Mouse (Mus musculus): ENCODE data around the gene Zfp598. TPM values are rescaled to one million over a fixed set of nuclear protein-coding genes. Genes with fewer than 3 reads are reported as not detected.
"Not testable (repeated sequence)": the region's sequence is repeated elsewhere in the genome, so short reads cannot be mapped to it uniquely, and the experiment has no call there.

Gene Zfp598
- polyA plus RNA-seq, 1 experiment from 2014 or later, result 21.2 TPM

- Histone ChIP-seq H3K36me3 (no peaks in the 10 kb centered on the region), H3K9ac (no peak overlapping the region), H3K27ac (ENCODE audit: poor library complexity, severe bottlenecking) (no peak overlapping the region), H3K4me1 (replicated peaks) (peaks cover 29% of the 10 kb centered on the region), H3K4me3 (no peak overlapping the region), H3K9me3 (replicated peaks) (no peaks in the 10 kb centered on the region), H3K27me3 (replicated peaks) (peaks cover 10% of the 10 kb centered on the region; the same call in 1 of the 2 replicates), H3K4me2 (no peak overlapping the region)
- 21% methylated on average over 6 of the region's 6 CpGs for WGBS
- ATAC-seq (ENCODE audit: insufficient number of reproducible peaks, low FRiP score), result no peak
Observed at GRCm38 (mm10) chr17:24667416-24667815, 2.1 kb upstream of the Zfp598 start.

DNA sequence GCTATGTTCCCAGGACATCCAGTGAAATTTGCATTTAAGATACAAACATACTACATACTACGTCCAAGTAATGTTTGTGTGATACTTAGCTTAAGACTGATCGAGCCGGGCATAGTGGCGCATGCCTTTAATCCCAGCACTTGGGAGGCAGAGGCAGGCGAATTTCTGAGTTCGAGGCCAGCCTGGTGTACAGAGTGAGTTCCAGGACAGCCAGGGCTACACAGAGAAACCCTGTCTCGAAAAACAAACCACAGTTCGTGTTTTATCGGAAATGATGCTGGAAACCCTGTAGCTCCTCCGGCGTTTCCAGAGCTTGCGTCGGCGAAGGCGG is 308 bp upstream of the Zfp598 start:
- not testable (repeated sequence) for H3K27me3 ChIP-seq (replicated peaks); ATAC-seq (ENCODE audit: insufficient number of reproducible peaks, low FRiP score); H3K9me3 ChIP-seq (replicated peaks); H3K36me3 ChIP-seq
- Histone ChIP-seq H3K4me2 (peak overlapping the region; percentile 90), H3K9ac (peak overlapping the region; percentile 98), H3K4me3 (peak overlapping the region; percentile 97), H3K27ac (ENCODE audit: poor library complexity, severe bottlenecking) (peak overlapping the region; percentile 84), H3K4me1 (replicated peaks) (peaks cover 43% of the 10 kb centered on the region)
- WGBS, result 11% methylated on average over 15 of the region's 15 CpGs

DNA sequence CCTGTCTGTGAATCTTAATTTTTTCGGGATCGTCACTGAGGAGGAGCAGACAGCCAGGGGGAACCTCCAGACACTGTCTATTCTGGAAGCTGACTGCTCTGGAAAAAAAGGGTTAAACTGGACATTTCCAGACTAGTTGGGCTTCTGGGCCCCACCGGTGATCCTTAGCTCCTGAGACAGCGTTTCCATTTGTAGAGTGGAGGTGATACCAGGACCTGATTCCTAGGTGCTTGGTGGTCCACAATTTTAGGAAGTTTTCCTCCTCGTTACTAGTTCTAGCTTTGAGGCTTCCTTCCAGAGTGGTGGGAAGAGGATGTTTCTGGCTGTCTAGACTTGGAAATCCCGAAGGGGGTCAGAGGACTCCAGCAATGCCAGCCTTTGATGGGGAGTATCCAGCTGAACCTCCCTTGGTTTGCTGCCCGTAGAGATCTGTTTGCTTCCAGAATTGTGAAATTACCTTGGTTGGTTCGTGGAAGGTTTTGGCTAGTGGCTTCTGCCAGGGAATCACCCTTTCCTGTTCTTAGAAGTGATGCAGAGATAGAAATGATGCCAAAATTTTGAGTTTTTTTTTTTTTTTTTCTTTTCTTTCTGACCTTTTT is 858 bp downstream of the Zfp598 start:
- H3K27ac ChIP-seq (ENCODE audit: poor library complexity, severe bottlenecking), result peak overlapping the region; percentile 84

DNA sequence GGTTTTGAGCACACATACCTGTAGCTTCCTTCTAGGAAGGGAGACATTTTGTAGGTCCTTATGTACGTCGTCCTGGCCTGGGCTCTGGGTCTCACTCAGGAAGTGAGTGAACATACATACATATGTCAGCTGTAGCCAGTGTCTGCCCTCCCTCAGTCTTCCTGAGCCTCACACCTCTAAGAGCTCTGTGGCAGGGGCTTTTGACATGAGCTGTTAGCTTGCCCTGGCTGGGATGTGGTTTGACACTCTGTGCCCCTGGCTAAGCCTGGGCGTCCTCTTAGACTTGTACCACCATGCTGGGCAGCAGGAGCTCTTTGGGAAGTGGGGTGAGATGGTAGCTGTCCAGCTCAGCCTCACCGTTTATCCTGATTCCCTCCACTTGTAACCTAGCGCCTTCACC is 1.9 kb downstream of the Zfp598 start:
- Histone ChIP-seq H3K4me2 (peak overlapping the region; percentile 90), H3K27me3 (replicated peaks) (no peaks in the 10 kb centered on the region), H3K9ac (peak overlapping the region; percentile 98; the same call in 1 of the 2 replicates), H3K9me3 (replicated peaks) (no peaks in the 10 kb centered on the region), H3K4me1 (replicated peaks) (peaks cover 55% of the 10 kb centered on the region), H3K27ac (ENCODE audit: poor library complexity, severe bottlenecking) (no peak overlapping the region; the same call in 1 of the 2 replicates), H3K4me3 (peak overlapping the region; percentile 97; the same call in 1 of the 2 replicates), H3K36me3 (peaks cover under 1% of the 10 kb centered on the region)
- ATAC-seq (ENCODE audit: insufficient number of reproducible peaks, low FRiP score), result no peak
- 65% methylated on average over 5 of the region's 5 CpGs for WGBS

More for the DNA sequence above, 858 bp downstream of the Zfp598 start:
- peak overlapping the region; percentile 97 for H3K4me3 ChIP-seq
- H3K4me1 ChIP-seq (replicated peaks), result peaks cover 47% of the 10 kb centered on the region
- ATAC-seq (ENCODE audit: insufficient number of reproducible peaks, low FRiP score), result no peak
- no peaks in the 10 kb centered on the region for H3K36me3 ChIP-seq
- no peaks in the 10 kb centered on the region; the same call in 1 of the 2 replicates for H3K27me3 ChIP-seq (replicated peaks)
- H3K4me2 ChIP-seq, result peak overlapping the region; percentile 90
- 12% methylated on average over 8 of the region's 8 CpGs for WGBS
- H3K9ac ChIP-seq, result peak overlapping the region; percentile 98
- H3K9me3 ChIP-seq (replicated peaks), result no peaks in the 10 kb centered on the region

- Histone ChIP-seq H3K27me3 (replicated peaks) (no peaks in the 10 kb centered on the region), H3K4me1 (replicated peaks) (peaks cover 55% of the 10 kb centered on the region), H3K9ac (no peak overlapping the region), H3K36me3 (peaks cover 9% of the 10 kb centered on the region), H3K4me3 (no peak overlapping the region), H3K9me3 (replicated peaks) (no peaks in the 10 kb centered on the region), H3K27ac (ENCODE audit: poor library complexity, severe bottlenecking) (no peak overlapping the region), H3K4me2 (peak overlapping the region; percentile 26)
- ATAC-seq (ENCODE audit: insufficient number of reproducible peaks, low FRiP score), result no peak
- WGBS, result 25% methylated on average over 5 of the region's 5 CpGs
Observed at GRCm38 (mm10) chr17:24672141-24672540, 2.7 kb downstream of the Zfp598 start.

DNA sequence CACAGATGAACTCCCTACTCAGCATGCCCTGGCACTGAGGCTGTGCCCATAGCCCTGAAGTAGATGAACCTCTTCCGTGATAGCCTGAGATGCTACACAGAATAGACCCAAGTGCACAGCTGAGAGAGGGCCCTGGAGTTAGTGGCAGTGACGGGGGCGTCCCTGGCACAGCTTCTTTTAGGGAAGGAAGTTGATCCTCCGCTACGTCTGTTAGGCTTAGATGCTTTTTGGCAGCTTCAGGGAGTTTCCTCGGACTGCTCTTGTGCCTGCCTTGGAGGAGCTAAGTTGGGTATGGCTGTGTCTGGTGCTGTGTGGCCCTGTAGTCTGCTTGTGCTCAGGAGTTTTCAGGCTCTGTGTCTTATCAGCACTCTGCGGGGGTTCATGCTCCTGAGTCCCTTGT is 4.8 kb downstream of the Zfp598 start:
- Histone ChIP-seq H3K9me3 (replicated peaks) (no peaks in the 10 kb centered on the region), H3K27me3 (replicated peaks) (no peaks in the 10 kb centered on the region), H3K27ac (ENCODE audit: poor library complexity, severe bottlenecking) (no peak overlapping the region), H3K4me3 (no peak overlapping the region), H3K4me2 (no peak overlapping the region), H3K4me1 (replicated peaks) (peaks cover 49% of the 10 kb centered on the region), H3K9ac (0 out of 2 replicates have a peak overlapping the region, but pooled peaks have one; percentile 0), H3K36me3 (peaks cover 30% of the 10 kb centered on the region)
- no peak for ATAC-seq (ENCODE audit: insufficient number of reproducible peaks, low FRiP score)
- WGBS, result 60% methylated on average over 7 of the region's 7 CpGs

GRCm38 (mm10) chr17:24676187-24676586 is 6.7 kb downstream of the Zfp598 start:
- Histone ChIP-seq H3K36me3 (peaks cover 49% of the 10 kb centered on the region), H3K9me3 (replicated peaks) (no peaks in the 10 kb centered on the region), H3K27me3 (replicated peaks) (no peaks in the 10 kb centered on the region), H3K4me1 (replicated peaks) (peaks cover 39% of the 10 kb centered on the region), H3K27ac (ENCODE audit: poor library complexity, severe bottlenecking) (no peak overlapping the region), H3K9ac (no peak overlapping the region), H3K4me2 (no peak overlapping the region), H3K4me3 (no peak overlapping the region)
- no peak for ATAC-seq (ENCODE audit: insufficient number of reproducible peaks, low FRiP score)
- WGBS, result 67% methylated on average over 2 of the region's 2 CpGs

GRCm38 (mm10) chr17:24676877-24677276 is 7.4 kb downstream of the Zfp598 start:
- no peak overlapping the region for H3K27ac ChIP-seq (ENCODE audit: poor library complexity, severe bottlenecking)
- no peaks in the 10 kb centered on the region for H3K9me3 ChIP-seq (replicated peaks)
- H3K4me3 ChIP-seq, result no peak overlapping the region
- 92% methylated on average over 5 of the region's 5 CpGs for WGBS
- H3K27me3 ChIP-seq (replicated peaks), result no peaks in the 10 kb centered on the region
- ATAC-seq (ENCODE audit: insufficient number of reproducible peaks, low FRiP score), result no peak
- no peak overlapping the region for H3K4me2 ChIP-seq
- H3K36me3 ChIP-seq, result peaks cover 55% of the 10 kb centered on the region
- H3K4me1 ChIP-seq (replicated peaks), result peaks cover 32% of the 10 kb centered on the region
- H3K9ac ChIP-seq, result no peak overlapping the region

DNA sequence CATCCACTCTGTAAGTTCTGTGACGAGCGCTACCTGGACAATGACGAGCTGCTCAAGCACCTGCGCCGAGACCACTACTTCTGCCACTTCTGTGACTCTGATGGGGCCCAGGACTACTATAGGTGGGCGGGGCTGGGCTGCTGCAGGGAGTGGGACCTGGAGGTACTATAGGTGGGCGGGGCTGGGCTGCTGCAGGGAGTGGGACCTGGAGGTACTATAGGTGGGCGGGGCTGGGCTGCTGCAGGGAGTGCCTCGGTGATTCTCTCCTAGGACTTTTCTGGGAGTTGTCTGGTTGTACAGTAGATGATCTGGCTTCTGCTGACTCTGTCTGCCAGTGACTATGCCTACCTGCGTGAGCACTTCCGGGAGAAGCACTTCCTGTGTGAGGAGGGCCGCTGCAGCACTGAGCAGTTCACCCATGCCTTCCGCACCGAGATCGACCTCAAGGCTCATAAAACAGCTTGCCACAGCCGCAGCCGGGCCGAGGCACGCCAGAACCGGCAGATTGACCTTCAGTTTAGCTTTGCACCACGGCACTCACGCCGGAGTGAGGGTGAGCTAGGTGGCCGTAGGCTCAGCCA is 8.1 kb downstream of the Zfp598 start:
- Histone ChIP-seq H3K27me3 (replicated peaks) (no peaks in the 10 kb centered on the region), H3K9ac (no peak overlapping the region), H3K36me3 (peaks cover 62% of the 10 kb centered on the region), H3K4me1 (replicated peaks) (peaks cover 25% of the 10 kb centered on the region), H3K27ac (ENCODE audit: poor library complexity, severe bottlenecking) (no peak overlapping the region), H3K4me3 (no peak overlapping the region), H3K9me3 (replicated peaks) (no peaks in the 10 kb centered on the region), H3K4me2 (no peak overlapping the region)
- no peak for ATAC-seq (ENCODE audit: insufficient number of reproducible peaks, low FRiP score)
- WGBS, result 89% methylated on average over 24 of the region's 24 CpGs

DNA sequence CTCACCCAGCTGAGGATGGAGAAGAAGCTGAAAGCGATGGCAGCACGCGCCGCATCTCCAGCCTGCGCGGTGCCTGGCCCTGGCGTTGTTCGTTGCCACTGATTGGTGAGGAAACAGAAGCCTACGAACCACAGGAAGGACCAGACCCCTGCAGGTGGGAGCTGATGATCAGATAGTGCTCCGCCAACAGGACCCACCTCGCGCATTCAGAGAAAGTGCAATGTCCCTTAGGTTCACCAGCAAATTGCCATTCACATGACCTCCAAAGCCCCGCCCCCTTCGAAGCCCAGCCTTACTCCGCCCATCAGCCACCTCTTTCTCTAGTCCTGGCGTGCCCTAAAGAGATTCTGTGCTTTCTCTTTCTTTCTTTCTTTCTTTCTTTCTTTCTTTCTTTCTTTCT is 17.0 kb downstream of the Zfp598 start:
- 0 out of 2 replicates have a peak overlapping the region, but pooled peaks have one; percentile 2 for H3K4me3 ChIP-seq
- peaks cover 58% of the 10 kb centered on the region for H3K27me3 ChIP-seq (replicated peaks)
- H3K9ac ChIP-seq, result no peak overlapping the region

GRCm38 (mm10) chr17:24687146-24687595 is 17.7 kb downstream of the Zfp598 start:
- Histone ChIP-seq H3K36me3 (peaks cover 6% of the 10 kb centered on the region), H3K27ac (ENCODE audit: poor library complexity, severe bottlenecking) (no peak overlapping the region), H3K4me1 (replicated peaks) (peaks cover 22% of the 10 kb centered on the region), H3K9ac (peak overlapping the region; percentile 30; the same call in 1 of the 2 replicates), H3K4me3 (peak overlapping the region; percentile 36), H3K9me3 (replicated peaks) (no peaks in the 10 kb centered on the region), H3K27me3 (replicated peaks) (peaks cover 59% of the 10 kb centered on the region), H3K4me2 (peak overlapping the region; percentile 61)
- peak; percentile 67 for ATAC-seq (ENCODE audit: insufficient number of reproducible peaks, low FRiP score)
- WGBS, result 2% methylated on average over 25 of the region's 25 CpGs

More for the DNA sequence above, 17.0 kb downstream of the Zfp598 start:
- peaks cover 22% of the 10 kb centered on the region for H3K4me1 ChIP-seq (replicated peaks)
- 25% methylated on average over 16 of the region's 16 CpGs for WGBS
- no peaks in the 10 kb centered on the region for H3K9me3 ChIP-seq (replicated peaks)
- peak overlapping the region; percentile 53 for H3K4me2 ChIP-seq
- H3K27ac ChIP-seq (ENCODE audit: poor library complexity, severe bottlenecking), result no peak overlapping the region
- ATAC-seq (ENCODE audit: insufficient number of reproducible peaks, low FRiP score), result peak; percentile 48; the same call in 1 of the 2 replicates
- H3K36me3 ChIP-seq, result peaks cover 10% of the 10 kb centered on the region
